Mouse (Mus musculus) heart, postnatal 25 days (tissue): ENCODE measurements at regions not wholly inside any gene's neighbourhood (a gene's known extent, or its start where the extent isn't known, plus 50 kb on each side); places are given as distances from the start of the nearest gene placed in this dataset.

Source experiments
- DNase-seq: peaks from one replicate; pipeline ENCODE4 v3.0.0; 2022; ENCODE audit warnings: low spot score
- intact Hi-C: fragments of 180-260 bp; cut with DNase I; formaldehyde crosslinking; loops from one replicate; pipeline ENCODE4 v1.15.1; 2025

DNA sequence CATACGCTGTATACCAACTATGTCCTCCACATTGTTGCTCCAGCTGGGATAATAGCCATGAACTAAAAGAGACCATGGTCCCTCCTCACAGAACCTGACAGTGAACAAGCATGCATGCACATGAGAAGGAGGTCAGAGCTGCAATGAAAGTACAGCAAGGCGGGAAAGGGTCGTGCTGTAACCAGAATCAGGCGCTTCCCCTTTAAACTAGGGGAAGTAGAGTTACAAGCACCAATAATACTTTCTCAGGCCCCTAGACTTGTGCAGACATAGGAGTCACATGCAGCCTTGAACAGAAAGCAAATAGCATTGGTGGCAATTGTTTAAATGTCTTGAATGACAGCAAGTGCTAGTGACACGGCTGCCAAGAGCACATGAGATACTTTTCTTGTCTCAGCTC lies 261.8 kb upstream of the Dynlrb2 start:
- intact Hi-C loops = no loop called here
- no peak for DNase-seq

DNA sequence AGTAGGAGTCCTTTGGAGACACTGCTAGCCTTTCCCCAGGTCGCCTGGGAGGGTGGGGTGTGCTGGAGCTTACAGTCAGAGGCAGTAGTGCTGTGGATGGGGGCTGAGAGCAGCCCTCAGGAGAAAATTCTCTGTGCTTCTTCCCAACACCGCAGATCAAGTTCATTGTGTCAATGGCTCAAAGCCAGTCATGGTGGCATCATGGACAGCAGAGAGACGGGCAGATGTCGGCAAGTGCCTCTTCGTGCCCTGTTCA lies 262.9 kb upstream of the Dynlrb2 start:
- DNase-seq = no peak
- intact Hi-C loops = no loop called here

DNA sequence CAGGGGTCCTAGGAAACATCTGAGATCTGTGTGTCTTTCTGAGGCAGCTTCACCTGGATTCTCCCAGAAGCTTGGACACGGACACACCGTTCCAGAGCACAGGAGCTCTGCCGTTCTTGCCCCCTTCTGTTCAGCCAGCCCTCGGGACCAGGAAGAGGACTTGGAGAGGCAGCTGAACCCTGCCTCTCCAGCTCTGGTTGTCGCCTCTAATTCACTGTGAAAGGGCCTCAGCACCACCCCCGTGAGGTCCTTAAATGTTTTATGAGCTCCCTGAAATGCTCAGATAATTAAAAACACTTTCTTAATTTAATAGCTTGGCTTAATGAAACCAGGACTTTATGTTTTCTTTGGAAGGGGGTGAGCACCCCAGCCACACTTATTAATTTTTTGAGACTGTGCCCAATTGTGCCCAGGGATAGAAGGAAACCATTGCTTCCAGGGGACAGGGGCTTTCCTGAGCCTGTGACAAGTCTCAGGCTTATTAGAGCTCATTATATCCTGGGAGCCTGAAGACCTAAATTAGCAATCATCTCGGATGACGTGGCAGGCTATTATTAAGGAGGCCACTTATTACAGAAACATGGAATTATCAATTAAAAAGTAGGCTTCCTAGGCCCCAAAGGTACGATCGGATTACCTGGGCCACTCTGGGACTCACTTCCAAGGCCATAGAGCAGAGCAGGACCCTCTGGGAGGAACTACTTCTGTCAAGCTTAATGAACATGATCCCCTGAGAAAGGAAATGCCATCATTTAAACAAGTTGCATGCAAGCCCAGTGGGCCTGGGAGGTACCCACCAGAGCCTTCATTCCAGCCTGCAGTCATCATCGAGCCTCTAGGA lies 263.4 kb upstream of the Dynlrb2 start:
- no peak for DNase-seq
- intact Hi-C loops = no loop called here

DNA sequence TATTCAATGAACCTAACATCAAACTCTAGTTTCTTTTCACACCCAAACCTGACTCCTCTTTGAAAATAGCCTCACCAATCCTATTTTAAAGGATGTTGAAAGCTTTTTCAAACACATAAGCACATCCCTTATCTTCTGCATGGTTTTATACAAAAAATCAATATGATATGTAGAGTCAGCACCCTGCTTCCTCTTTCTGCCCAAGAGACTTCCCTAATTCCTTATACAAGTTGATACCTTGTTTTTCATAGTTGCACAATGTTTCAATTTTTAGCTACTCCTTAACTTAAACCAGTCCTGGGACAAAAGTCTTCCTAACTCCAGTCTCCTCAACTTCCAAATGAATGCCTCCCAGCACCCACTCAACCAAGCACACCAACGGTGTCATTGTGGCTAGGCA lies 266.1 kb upstream of the Dynlrb2 start:
- no peak for DNase-seq

DNA sequence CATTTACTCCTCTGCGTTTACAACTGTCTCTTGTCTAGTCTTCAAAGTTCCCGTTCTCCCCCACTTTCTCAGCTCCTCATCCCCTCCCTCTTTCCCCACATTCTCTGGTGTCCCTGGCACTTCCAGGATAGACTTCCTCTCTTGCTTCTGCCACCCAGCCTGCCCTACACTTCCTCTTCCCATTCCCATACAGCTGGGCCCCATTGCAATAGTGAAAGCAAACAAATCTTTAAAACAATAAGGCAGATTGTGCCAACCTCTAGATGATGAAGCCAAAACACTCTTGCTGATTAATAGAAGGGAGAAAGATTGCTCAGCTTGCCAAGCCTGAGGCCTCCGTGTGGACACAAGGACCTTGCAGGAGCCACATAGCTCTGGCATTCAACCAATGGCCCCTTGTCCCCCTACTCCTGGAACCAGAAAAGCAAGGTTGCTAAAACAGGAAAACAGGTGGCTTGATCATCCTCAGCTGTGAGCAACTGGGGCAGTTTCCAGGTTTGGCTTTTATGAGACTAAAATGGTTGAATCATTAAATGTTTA lies 267.1 kb upstream of the Dynlrb2 start:
- no peak for DNase-seq
- intact Hi-C loops = no loop called here

More for the DNA sequence above, 266.1 kb upstream of the Dynlrb2 start:
- intact Hi-C loops = no loop called here

DNA sequence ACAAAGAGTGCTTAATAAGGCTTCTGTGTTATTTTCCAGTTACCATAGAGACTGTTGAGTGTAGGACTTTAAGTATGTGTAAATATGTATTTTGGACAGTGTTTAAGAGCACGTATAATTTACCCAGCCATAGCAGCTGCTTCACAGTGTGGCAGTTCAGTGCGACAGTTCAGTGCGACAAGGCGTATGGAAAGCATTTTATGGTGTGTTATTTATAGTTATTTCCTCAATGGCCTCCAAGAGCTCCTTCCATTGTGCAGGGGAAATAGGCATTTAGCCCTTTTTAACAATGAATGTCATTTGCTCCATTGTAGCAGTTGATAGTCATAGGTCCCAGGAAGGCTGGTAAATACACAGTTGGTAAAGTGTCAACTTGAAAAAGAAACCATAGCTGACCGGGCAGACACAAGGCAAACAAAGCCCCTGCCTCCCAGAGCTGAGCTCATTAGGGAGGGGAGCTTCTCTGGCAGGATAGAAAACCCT lies 275.1 kb upstream of the Dynlrb2 start:
- no peak for DNase-seq
- intact Hi-C loops = no loop called here

DNA sequence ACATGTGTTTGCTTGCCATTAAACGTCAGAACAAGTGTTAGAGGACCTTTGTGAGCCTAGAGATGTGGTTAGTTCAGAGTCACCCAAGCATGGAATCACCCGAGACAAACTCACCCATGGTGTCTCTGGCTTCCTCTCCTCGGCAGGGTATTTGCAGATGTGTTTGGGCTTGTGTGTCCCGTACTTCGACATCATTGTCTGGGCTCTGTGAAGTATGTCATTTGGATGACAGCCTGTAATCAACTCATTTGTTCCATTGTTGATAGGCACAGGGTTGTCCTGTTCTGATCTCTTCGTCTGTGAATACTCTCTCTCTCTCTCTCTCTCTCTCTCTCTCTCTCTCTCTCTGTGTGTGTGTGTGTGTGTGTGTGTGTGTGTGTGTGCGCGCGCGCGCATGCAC lies 277.8 kb upstream of the Dynlrb2 start:
- intact Hi-C loops = no loop called here
- DNase-seq = no peak

DNA sequence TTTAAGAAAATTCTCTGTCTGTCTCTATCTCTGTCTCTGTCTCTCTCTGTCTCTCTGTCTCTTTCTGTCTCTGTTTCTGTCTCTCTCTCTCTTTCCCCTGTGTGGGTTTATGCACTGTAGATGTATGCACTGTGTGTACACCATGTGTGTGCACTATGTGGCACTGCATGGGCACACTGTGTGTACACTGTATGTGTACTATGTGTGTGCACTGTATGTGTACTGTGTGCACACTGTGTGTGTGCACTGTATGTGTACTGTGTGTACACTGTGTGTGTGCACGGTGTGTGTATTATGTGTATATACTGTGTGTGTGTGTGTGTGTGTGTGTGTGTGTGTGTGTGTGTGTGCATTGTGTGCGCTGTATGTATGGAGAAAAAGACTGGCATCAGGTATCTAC lies 281.5 kb upstream of the Dynlrb2 start:
- no peak for DNase-seq
- intact Hi-C loops = no loop called here

DNA sequence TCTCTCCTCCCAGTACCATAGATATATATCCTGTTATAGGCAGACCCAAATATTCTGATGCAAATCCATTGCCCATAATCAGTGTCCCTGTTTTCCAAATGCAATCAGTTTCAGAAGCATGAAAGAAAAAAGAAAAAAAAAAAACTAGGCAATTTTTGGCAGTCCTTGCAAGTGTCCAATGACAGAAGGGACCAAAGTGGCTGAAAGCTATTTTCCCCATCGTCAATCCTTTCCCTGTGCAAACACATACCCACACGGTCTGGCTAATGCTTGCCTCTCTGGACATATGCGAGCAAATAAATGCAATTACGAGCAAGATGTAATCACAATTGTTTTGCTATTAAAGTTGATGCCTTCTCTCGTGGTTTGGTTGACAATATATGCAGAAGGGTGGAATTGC lies 288.9 kb upstream of the Dynlrb2 start:
- intact Hi-C loops = no loop called here
- no peak for DNase-seq

DNA sequence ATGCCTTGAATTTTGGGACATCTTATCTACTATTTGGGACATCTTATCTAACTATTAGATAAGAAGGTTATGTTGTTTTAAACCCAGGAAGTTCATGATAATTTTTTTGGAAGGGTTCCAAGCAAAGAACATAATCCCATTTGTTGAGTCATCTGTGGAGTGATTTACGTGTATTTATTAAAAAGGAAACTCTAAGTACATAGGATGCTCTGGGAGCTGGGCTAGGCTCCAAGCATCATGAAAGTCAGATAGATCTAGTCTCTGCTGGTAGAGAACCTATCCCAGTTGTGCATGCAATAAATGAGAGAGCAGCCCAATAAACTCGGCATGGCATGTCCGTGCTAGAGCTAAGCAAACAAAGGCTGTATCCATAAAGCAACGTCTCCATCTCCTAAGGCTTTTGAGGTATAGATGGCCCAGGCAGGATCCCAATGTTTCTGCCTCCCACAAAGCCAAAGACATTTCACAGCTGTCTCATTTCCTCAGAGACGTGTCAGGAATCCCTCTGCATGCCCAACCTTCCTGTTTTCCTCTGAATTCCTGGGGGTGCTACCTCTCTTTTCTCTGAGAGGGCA lies 289.4 kb upstream of the Dynlrb2 start:
- DNase-seq = no peak
- intact Hi-C loops = no loop called here

DNA sequence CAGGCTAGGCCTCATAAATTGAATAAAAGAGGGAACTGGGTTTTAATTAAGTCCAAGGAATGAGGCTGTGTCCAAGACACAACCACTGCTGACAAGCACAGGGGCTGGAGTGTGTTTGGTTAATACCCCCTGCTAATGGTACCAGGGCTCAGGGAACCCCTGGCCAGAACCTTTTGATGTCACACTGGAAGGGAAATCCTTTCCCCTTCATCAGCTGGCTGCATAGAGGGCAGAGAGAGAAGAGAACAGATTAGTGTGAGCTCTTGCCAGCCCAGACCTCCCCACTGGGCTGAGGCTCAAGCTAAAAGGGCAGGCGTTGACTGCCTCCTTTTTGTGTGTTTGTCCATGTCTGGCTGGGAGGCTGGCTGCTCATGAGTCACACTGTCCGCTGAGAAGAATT lies 301.1 kb upstream of the Dynlrb2 start:
- DNase-seq = no peak
- intact Hi-C loops = no loop called here

DNA sequence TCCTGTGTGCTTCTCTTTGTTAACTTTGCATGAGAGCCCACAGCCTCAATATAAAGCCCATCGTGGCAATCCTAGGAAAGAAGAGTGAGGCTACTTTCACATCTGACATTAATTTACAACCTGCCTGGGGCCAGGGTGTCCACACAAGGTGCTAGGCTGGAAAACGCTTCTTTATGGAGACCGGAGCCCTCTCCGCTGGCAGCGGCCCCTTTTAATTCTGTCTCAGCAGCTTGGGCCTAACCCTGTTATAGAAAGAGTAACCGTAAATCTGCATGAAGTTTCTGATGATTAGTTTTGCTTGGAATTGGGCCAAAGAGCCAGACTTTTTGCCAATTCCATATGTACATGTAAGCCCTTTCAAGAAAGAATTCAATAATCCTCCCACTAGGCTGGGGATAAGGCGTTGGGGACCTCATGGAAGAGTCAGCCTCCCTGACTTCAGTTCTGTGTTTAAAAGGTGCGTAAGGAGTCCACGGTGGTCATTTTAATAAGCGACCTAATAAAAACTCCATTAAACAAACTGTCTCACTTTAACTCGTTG lies 304.2 kb upstream of the Dynlrb2 start:
- intact Hi-C loops = no loop called here
- no peak for DNase-seq

DNA sequence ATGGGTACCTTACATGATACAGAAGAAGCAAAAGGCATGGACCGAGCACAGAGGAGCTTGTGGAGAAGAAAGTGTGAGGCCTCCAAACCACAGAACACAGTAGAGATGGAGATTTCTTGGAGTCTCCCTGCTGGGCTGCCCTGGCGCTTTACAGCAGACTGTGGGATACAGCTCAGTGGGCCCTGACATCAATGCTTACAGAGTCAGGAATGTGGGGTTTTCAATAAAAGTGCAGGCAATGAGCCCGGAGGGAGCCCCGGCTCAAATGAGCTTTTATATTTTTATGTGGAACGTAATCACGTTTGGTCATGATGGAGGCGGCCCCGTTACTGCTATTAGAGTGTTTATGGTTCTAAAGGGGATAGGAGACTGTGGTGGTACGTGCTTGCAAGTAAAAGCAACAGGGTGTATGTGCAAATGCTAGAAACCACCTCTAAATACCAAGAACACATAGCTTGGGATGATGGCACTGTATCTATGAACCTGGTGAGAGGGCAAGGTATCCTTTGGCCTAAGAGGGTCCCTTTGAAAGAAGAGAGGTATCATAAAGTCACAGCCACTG lies 308.1 kb upstream of the Dynlrb2 start:
- no peak for DNase-seq
- intact Hi-C loops = no loop called here

DNA sequence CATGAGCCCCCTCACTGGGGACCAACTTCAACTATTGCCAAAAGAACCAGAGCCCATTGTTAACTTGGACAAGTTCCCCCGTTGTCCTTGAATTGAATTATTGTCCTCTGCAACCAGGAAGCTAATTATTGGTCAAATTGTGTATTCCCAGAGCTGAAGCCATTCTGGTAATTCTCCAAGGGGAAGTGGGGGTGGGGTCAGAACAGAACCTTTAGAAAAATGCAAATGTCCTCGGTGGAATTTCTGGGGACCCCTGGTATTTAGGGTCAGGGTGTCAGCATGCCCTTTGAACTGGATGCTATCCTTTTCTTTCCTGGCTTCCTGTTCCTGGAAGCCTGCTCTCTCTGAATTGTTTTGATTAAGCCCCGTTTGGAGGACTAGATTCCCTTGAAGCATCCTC lies 312.7 kb upstream of the Dynlrb2 start:
- intact Hi-C loops = no loop called here
- no peak for DNase-seq

DNA sequence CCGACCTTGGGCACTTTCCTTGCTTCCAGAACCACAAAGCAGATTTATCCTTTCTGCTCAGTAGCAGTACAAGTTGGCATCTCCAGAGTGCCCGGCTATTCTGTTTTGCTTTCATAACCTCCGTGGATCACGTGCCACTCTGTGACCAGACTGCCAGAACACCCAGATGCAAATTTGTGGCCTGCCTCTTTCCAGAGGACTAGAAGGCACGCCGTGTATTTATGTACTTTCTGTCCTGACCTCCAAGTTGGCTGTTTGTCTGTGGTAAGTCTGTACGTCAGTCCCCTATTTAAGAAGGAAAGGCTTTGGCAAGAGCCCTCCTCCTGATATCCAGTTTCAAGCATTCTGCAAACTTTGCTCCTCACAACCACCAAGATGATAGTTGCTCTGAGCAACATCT lies 319.6 kb upstream of the Dynlrb2 start:
- intact Hi-C loops = no loop called here
- no peak for DNase-seq

DNA sequence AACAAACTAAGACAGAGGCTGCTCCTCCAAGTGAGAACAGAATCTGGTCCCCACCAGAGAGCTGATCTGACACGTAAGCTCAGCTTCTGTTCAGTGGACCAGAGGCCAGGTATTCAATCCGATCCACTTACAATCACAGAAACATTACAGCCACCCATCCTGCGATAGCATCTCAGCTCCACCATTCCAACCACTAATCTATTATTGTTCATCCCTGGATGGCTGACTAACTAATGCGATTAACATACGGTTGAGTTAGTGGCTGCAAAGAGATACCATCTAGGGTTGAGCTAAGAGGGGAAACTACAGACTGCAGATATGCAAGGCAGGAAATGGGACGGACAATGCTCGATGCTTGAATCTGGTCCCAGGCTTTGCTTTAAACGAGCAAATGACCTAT lies 320.5 kb upstream of the Dynlrb2 start:
- intact Hi-C loops = no loop called here
- no peak for DNase-seq

DNA sequence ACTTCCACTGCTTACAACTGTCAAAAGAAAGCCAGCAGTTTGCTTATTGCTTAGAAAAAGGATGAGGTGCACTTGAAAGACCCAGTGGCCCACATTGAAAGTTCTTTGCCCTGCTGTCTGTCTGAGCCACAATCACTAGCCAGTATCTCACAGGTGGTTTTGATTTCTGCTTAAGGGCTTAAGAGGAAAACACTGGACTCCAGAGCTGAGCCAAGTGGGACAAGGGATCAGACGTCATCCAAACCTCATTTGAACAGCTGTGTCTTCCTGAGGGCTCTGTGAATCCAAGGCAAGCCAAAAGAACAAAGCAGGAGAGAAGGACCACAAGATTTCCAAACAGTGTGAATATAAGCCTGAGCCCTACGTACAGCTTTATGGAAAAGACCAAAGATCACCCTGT lies 326.8 kb upstream of the Dynlrb2 start:
- intact Hi-C loops = no loop called here
- no peak for DNase-seq

DNA sequence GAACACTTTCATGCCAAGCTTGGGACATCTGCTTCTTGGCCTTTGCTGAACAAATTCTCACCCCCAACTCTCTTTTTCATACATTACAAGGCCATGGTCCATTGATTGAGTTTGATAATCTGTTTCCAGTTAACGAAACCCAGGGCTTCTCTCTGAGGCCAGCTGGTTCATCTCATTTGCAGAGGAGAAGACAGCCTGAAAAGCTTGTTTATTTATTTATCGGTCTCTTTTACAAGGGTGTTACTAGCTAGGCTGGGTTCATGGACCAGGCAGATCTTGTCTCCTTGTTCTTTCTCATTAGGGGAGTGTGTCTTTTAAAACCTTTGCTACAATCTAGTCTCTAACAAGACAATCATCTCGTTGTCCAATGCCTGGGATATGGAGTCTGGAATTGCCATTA lies 329.9 kb upstream of the Dynlrb2 start:
- no peak for DNase-seq
- intact Hi-C loops = no loop called here

DNA sequence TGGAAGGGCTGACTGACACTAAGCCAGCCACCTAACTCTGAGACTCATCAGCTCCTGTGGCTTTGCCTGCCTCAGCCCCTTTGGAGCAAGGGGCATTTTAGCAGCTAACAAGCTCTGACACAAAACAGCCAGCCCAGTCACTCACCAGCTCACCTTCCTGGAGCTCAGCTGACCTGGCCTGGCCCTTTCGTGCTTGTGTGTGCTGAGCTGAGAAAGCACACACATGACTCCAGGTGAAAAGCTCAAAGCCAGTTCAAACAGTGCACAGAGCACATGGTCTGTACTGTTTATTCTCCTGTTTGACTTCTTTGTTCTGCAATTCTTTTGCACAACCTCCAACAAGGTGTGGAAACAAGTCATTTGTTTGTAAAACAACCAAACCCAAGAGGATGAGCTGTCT lies 330.8 kb upstream of the Dynlrb2 start:
- intact Hi-C loops = no loop called here
- DNase-seq = no peak

DNA sequence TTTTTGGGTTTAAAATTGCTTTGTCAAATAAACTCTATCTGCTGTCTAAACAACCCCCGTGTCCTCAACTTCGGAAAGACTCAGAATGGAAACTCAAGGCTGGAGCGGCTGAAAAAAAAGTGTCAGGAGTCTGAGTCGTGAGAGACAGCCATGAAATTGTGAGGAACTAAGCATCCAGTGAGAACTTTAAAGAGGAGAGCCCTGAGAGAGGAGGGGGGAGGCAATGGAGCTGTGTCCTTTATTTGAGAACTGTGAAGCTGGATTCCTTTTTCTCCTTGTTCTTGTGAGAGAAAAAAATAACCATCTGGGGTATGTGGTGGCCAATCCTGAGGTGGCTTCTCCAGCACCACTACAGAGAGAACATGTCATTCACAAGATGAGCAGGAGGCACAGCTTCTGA lies 336.9 kb upstream of the Dynlrb2 start:
- no peak for DNase-seq
- intact Hi-C loops = no loop called here

DNA sequence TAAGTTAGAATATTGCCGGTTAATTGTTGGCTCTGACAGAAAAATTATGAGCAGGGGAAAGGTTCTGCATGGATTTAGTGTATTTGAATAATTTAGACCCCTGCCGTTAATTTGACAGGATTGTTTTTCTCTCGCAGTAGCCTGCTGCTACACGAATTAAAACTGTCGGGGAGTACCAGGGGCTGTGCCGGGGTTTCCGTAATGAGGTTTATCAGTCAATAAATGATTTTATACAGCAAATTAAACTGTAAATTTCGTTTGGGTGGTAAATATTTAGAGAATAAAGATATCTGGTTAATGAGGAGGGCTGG lies 339.8 kb upstream of the Dynlrb2 start:
- intact Hi-C loops = no loop called here

More for the DNA sequence above, 339.8 kb upstream of the Dynlrb2 start:
- no peak for DNase-seq
